Mouse (Mus musculus): ENCODE measurements at regions not wholly inside any gene's neighbourhood (a gene's known extent, or its start where the extent isn't known, plus 50 kb on each side); places are given as distances from the start of the nearest gene placed in this dataset.

DNA sequence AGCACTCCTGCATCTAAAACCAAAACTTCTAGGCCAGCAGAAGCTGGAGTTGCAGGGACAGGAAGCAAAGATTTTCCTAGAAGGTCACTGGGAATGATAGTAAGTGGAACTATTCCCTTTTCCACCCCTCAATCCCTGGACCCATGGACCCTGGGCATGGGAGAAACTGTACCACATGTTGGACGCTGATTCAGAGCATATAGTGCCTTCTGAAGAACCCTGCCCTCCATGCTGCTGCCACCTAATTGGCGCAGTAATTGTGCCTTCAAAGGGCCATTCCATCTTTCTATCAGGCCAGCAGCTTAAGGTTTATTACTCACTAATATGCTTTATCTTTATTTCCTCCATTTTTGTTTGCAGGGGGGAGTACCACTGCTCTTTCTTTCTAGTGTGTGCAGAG lies 516.8 kb downstream of the Plekhb2 start:
- Histone ChIP-seq H3K4me2 (replicated peaks; ENCODE audit: low read depth, low read length) (no peak overlapping the region), H3K4me3 (ENCODE audit: low read depth, low read length) (no peak overlapping the region), H3K9me3 (ENCODE audit: control insufficient read depth, low read length) (no peaks in the 10 kb centered on the region), H3K36me3 (ENCODE audit: control insufficient read depth, insufficient read depth, low read length) (no peaks in the 10 kb centered on the region), H3K4me1 (replicated peaks; ENCODE audit: control insufficient read depth, insufficient read depth, low read length) (no peaks in the 10 kb centered on the region), H3K27ac (ENCODE audit: low read depth, low read length) (no peak overlapping the region), H3K9ac (ENCODE audit: low read depth, low read length) (no peak overlapping the region), H3K27me3 (ENCODE audit: control insufficient read depth, insufficient read depth, low read length) (no peaks in the 10 kb centered on the region)
- no peak for ATAC-seq (ENCODE audit: low FRiP score)
- no peak for DNase-seq (ENCODE audit: low spot score)
- WGBS: 93% methylated on average over 2 of the region's 2 CpGs

DNA sequence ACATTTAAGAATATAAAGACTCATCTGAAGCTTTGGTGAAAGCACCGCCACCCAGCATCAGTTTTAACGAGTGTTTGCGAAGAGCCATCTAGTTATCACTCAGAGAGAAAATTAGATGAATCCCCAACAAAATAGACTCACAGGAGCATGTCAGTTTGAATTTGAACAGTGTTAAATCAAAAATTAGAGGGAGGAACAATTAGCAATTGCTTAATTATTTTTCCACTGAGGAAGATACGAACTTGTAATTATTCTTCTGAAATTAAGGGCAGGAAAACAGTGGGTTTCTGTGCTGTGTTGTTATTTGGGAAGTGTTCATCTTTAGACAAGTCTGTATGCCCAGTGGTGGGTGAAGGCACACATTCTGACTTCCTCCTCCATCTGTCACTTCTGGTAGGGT lies 523.0 kb downstream of the Plekhb2 start:
- 93% methylated on average over 4 of the region's 4 CpGs for WGBS
- DNase-seq (ENCODE audit: low spot score): no peak

DNA sequence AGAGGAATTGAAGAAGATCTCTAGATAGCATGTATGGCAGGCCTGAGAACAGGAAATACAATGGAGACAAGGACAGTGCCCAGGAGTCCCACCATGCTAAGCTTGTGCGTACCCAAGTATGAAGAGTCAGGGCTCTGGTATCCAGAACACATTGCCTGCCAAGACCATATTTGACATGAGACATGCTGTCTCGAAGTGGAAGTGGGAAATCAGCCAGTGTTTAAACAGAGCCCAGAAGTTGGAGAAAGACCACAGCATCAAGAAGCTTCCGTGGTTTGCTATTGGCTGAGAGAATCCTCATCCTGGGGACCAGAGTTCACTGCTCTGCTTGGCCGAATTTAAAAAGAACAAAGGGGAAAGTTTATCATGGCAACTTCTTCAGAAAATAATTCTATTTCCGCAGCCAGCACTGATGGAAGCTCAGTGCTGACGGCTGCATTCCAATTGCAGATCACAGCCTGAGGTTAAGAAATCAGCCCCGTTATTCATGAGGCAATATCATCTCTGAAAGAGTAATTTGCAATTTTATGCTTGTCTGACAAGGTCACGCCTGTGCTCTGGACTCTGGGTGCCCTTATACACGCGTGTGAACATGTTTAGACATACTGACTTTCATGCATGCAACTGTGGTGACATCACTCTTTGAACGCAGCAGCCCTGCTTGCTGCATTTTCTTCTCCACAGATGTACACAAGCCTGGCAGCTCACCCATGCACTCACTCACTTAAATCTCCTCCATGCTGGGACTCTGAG lies 531.0 kb downstream of the Plekhb2 start:
- 79% methylated on average over 11 of the region's 11 CpGs for WGBS
- DNase-seq (ENCODE audit: low spot score): no peak

More for the DNA sequence above, 523.0 kb downstream of the Plekhb2 start:
- no peaks in the 10 kb centered on the region for H3K9me3 ChIP-seq (ENCODE audit: control insufficient read depth, low read length)
- H3K4me2 ChIP-seq (replicated peaks; ENCODE audit: low read depth, low read length): no peak overlapping the region
- no peak overlapping the region for H3K4me3 ChIP-seq (ENCODE audit: low read depth, low read length)
- H3K27me3 ChIP-seq (ENCODE audit: control insufficient read depth, insufficient read depth, low read length): no peaks in the 10 kb centered on the region
- no peak overlapping the region for H3K27ac ChIP-seq (ENCODE audit: low read depth, low read length)
- no peaks in the 10 kb centered on the region for H3K4me1 ChIP-seq (replicated peaks; ENCODE audit: control insufficient read depth, insufficient read depth, low read length)
- no peak for ATAC-seq (ENCODE audit: low FRiP score)
- no peak overlapping the region for H3K9ac ChIP-seq (ENCODE audit: low read depth, low read length)
- no peaks in the 10 kb centered on the region for H3K36me3 ChIP-seq (ENCODE audit: control insufficient read depth, insufficient read depth, low read length)

DNA sequence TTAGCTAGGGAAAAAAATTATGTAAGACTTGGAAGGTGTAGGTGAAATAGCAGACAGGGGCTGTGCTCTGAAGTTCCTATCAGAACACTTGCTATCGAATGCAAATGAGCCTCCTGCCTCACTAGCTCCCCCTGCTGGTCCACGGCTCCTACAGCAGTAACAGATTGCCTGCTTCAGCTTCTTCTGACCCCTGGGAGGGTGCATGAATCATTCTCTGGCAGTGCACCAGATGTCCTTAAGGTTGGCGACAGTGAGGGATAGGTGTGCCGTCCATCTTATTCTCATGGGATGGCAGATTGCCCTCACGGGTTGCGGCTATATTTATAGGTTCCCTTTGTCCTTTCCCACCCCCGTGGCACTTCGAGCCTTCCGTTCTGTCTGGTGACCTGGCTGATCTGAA lies 535.7 kb downstream of the Plekhb2 start:
- Histone ChIP-seq H3K36me3 (ENCODE audit: control insufficient read depth, insufficient read depth, low read length) (no peaks in the 10 kb centered on the region), H3K27ac (ENCODE audit: low read depth, low read length) (no peak overlapping the region), H3K27me3 (ENCODE audit: control insufficient read depth, insufficient read depth, low read length) (no peaks in the 10 kb centered on the region), H3K9ac (ENCODE audit: low read depth, low read length) (no peak overlapping the region), H3K4me3 (ENCODE audit: low read depth, low read length) (no peak overlapping the region), H3K9me3 (ENCODE audit: control insufficient read depth, low read length) (no peaks in the 10 kb centered on the region), H3K4me1 (replicated peaks; ENCODE audit: control insufficient read depth, insufficient read depth, low read length) (no peaks in the 10 kb centered on the region), H3K4me2 (replicated peaks; ENCODE audit: low read depth, low read length) (no peak overlapping the region)
- DNase-seq (ENCODE audit: low spot score) (peak; percentile 92), ATAC-seq (ENCODE audit: low FRiP score) (peak; percentile 81)
- WGBS: 42% methylated on average over 9 of the region's 9 CpGs

More for the DNA sequence above, 531.0 kb downstream of the Plekhb2 start:
- Histone ChIP-seq H3K36me3 (ENCODE audit: control insufficient read depth, insufficient read depth, low read length) (no peaks in the 10 kb centered on the region), H3K9me3 (ENCODE audit: control insufficient read depth, low read length) (no peaks in the 10 kb centered on the region), H3K27me3 (ENCODE audit: control insufficient read depth, insufficient read depth, low read length) (no peaks in the 10 kb centered on the region), H3K27ac (ENCODE audit: low read depth, low read length) (no peak overlapping the region), H3K9ac (ENCODE audit: low read depth, low read length) (no peak overlapping the region), H3K4me3 (ENCODE audit: low read depth, low read length) (no peak overlapping the region), H3K4me1 (replicated peaks; ENCODE audit: control insufficient read depth, insufficient read depth, low read length) (no peaks in the 10 kb centered on the region), H3K4me2 (replicated peaks; ENCODE audit: low read depth, low read length) (no peak overlapping the region)
- ATAC-seq (ENCODE audit: low FRiP score): no peak

DNA sequence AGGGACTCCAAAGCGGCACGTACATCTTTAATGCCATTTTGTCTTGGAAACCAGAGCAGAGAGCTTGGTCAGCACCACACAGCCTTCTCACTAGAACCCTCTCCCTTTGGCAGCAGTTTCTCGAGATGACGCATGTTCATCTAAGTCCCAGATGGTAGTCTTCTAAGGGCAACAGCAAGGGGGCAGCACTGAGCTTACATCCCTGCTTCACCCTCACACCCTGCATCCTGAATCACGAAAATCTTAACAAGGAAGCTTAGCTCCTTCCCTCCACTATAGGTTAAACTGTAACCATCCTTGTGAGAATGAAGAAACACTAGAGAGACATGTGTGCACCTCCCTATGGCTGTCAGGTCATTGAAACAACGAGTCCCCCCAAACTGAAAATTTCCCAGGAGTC lies 538.4 kb downstream of the Plekhb2 start:
- Histone ChIP-seq H3K4me3 (ENCODE audit: low read depth, low read length) (no peak overlapping the region), H3K4me2 (replicated peaks; ENCODE audit: low read depth, low read length) (no peak overlapping the region), H3K9me3 (ENCODE audit: control insufficient read depth, low read length) (no peaks in the 10 kb centered on the region), H3K36me3 (ENCODE audit: control insufficient read depth, insufficient read depth, low read length) (no peaks in the 10 kb centered on the region), H3K9ac (ENCODE audit: low read depth, low read length) (no peak overlapping the region), H3K4me1 (replicated peaks; ENCODE audit: control insufficient read depth, insufficient read depth, low read length) (no peaks in the 10 kb centered on the region), H3K27me3 (ENCODE audit: control insufficient read depth, insufficient read depth, low read length) (no peaks in the 10 kb centered on the region), H3K27ac (ENCODE audit: low read depth, low read length) (no peak overlapping the region)
- ATAC-seq (ENCODE audit: low FRiP score) (no peak), DNase-seq (ENCODE audit: low spot score) (peak; percentile 71)
- WGBS: 30% methylated on average over 6 of the region's 6 CpGs

DNA sequence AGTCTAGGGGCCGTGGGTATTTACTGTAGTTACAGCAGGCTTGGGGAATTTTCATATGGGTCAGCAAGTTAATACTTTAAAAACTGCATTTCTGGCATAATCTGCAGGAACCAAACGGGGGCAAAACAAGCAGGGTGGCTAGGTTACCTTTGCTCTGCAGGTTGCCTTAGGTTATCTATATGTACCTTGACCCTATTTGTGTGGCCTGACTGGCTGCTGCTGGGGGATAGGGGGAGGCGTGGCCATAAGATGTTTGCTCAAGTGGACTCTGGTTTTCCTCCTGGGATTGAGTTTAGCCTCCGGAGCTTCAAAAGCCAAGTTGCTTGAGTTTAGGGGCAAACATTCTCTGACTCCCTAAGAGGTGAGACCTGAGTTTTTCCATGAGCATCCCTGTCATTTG lies 540.6 kb downstream of the Plekhb2 start:
- H3K4me3 ChIP-seq (ENCODE audit: low read depth, low read length): no peak overlapping the region
- H3K4me1 ChIP-seq (replicated peaks; ENCODE audit: control insufficient read depth, insufficient read depth, low read length): no peaks in the 10 kb centered on the region
- H3K36me3 ChIP-seq (ENCODE audit: control insufficient read depth, insufficient read depth, low read length): no peaks in the 10 kb centered on the region
- no peak overlapping the region for H3K27ac ChIP-seq (ENCODE audit: low read depth, low read length)
- no peak for ATAC-seq (ENCODE audit: low FRiP score)
- no peaks in the 10 kb centered on the region for H3K27me3 ChIP-seq (ENCODE audit: control insufficient read depth, insufficient read depth, low read length)
- DNase-seq (ENCODE audit: low spot score): no peak
- 90% methylated on average over 4 of the region's 4 CpGs for WGBS
- no peak overlapping the region for H3K9ac ChIP-seq (ENCODE audit: low read depth, low read length)
- H3K4me2 ChIP-seq (replicated peaks; ENCODE audit: low read depth, low read length): no peak overlapping the region
- H3K9me3 ChIP-seq (ENCODE audit: control insufficient read depth, low read length): no peaks in the 10 kb centered on the region

DNA sequence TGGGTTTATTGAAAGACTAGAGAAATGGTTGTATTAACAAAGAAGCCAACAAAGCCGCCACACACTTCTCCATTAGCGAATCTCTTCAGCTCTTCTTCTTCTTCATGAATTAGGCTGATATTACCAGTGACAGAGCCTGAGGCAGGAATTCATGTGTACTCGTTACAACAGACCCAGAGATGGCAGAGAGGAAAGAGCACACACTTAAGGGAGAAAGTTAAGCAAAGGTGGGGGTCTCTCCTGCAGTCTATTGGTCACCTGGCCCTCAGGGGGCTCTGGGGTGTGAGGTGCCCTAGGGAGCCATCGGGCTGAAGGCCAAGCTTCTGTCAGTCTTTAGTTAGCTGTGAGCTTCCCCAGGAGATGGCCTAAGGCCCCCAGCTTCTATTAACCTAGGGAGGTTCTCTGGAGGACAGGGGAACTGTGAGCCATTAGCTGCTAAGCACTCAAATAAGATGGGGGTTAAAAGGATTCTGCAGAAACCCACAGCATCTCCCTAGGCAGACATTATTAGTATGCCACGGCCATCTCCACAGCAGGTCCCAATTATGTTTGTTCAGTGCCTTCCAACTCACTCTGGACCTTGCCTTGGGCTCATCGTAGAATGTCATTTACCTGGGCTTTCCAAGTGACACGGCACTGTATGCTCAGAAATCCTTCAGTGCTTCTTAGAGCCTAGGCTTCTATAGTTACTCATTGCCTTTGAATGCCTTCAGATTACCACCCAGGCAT lies 541.2 kb downstream of the Plekhb2 start:
- no peak overlapping the region for H3K4me2 ChIP-seq (replicated peaks; ENCODE audit: low read depth, low read length)
- ATAC-seq (ENCODE audit: low FRiP score): no peak
- no peak overlapping the region for H3K27ac ChIP-seq (ENCODE audit: low read depth, low read length)
- H3K36me3 ChIP-seq (ENCODE audit: control insufficient read depth, insufficient read depth, low read length): no peaks in the 10 kb centered on the region
- DNase-seq (ENCODE audit: low spot score): no peak
- H3K9me3 ChIP-seq (ENCODE audit: control insufficient read depth, low read length): no peaks in the 10 kb centered on the region
- H3K4me3 ChIP-seq (ENCODE audit: low read depth, low read length): no peak overlapping the region
- H3K4me1 ChIP-seq (replicated peaks; ENCODE audit: control insufficient read depth, insufficient read depth, low read length): no peaks in the 10 kb centered on the region
- H3K27me3 ChIP-seq (ENCODE audit: control insufficient read depth, insufficient read depth, low read length): no peaks in the 10 kb centered on the region
- 85% methylated on average over 7 of the region's 7 CpGs for WGBS
- H3K9ac ChIP-seq (ENCODE audit: low read depth, low read length): no peak overlapping the region

DNA sequence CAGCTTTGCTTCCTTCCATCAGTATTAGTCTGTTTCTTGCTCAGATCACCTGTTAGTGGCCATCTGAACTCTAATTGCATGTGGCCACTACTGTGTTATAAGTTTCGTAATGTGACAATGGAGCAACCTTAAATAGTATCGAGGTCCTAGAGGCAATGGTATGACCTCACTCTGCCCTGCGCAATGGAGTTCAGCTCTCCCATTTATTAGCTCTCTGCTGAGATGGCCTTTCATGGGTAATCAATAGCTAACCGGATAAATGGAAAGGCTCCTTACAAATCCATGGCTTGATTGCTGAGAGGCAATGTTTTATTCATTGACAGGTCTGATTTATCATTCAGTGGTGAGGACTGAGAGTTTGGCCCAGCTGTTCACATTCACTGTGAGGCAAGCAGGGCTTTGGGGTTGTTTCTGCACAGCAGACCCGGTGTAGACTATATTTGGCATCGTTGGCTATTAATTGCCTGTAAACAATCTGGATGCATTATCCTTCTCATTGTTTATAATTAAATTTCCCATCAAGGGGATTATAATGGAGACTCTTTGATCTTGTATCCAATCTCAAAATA lies 543.9 kb downstream of the Plekhb2 start:
- no peak for DNase-seq (ENCODE audit: low spot score)
- Histone ChIP-seq H3K36me3 (ENCODE audit: control insufficient read depth, insufficient read depth, low read length) (no peaks in the 10 kb centered on the region), H3K9ac (ENCODE audit: low read depth, low read length) (no peak overlapping the region), H3K27me3 (ENCODE audit: control insufficient read depth, insufficient read depth, low read length) (no peaks in the 10 kb centered on the region), H3K4me1 (replicated peaks; ENCODE audit: control insufficient read depth, insufficient read depth, low read length) (no peaks in the 10 kb centered on the region), H3K27ac (ENCODE audit: low read depth, low read length) (no peak overlapping the region), H3K9me3 (ENCODE audit: control insufficient read depth, low read length) (no peaks in the 10 kb centered on the region), H3K4me3 (ENCODE audit: low read depth, low read length) (no peak overlapping the region), H3K4me2 (replicated peaks; ENCODE audit: low read depth, low read length) (no peak overlapping the region)
- WGBS: 50% methylated on average over 6 of the region's 6 CpGs
- ATAC-seq (ENCODE audit: low FRiP score): peak; percentile 40; the same call in 1 of the 2 replicates
